Mouse (Mus musculus) cerebellum, adult 18-20 months (tissue): ENCODE data around the gene Ndufa11.
A peak's percentile ranks its signal among the peaks of the same experiment; 100 is the strongest.

Source experiments
- DNase-seq, 2 experiments: peaks; one replicate each; pipeline ENCODE4 v3.0.0; 2021

The Ndufa11 gene

DNA sequence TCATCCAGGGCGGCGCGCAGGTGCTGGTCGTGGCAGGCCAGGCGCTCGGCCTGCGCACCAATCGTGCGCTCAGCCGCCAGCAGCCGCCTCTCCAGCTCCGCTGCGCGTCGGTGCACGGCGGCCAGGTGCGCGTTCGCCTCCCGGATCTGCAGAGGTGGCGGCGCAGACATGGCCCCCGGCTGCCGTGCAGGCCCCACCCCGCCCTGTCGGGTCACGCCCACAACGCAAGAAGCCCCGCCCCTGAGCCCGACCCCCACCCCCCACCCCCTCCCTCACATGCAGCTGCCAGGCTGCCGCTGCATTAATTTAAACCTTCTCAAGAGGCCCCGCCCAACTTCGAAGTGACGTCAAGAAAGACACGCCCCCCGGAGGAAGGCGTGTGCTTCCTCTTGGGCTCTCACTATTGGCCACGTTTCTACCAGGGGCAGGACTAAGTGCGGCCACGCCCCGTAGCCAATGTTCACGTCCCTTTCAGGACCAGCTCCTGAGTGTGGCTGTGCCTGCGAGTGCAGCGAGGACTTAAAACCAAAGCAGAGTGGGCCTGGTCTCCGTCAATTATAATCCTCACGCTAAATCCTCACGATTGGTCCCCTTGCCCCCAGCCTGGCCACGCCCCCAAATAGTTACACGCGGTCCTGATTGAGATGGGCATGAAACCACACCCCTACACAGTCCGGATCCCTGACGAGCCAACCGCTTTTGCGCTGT lies 758 bp upstream of the Ndufa11 start:
- peak; percentile 93 to 95 for DNase-seq

DNA sequence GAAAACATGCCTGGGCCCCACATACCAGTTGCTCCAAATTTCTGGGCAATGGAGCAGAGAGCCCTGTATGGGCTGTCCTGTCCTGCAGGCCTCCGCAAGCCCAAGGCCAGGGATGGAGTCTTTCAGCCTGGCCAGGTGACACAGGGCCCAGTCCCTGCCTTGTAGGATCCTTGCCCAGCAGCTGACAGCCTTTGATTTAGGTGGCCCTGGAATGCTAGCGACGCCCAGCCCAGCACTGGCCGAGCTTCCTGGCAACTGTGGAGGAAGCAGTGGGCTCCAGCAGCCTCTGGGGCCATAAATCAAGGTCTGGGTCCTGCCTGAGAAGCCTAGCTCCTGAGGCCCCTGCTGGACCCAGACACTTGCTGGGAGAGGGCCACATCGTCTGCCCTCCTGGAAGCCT lies 4.9 kb downstream of the Ndufa11 start:
- DNase-seq, result no peak

DNA sequence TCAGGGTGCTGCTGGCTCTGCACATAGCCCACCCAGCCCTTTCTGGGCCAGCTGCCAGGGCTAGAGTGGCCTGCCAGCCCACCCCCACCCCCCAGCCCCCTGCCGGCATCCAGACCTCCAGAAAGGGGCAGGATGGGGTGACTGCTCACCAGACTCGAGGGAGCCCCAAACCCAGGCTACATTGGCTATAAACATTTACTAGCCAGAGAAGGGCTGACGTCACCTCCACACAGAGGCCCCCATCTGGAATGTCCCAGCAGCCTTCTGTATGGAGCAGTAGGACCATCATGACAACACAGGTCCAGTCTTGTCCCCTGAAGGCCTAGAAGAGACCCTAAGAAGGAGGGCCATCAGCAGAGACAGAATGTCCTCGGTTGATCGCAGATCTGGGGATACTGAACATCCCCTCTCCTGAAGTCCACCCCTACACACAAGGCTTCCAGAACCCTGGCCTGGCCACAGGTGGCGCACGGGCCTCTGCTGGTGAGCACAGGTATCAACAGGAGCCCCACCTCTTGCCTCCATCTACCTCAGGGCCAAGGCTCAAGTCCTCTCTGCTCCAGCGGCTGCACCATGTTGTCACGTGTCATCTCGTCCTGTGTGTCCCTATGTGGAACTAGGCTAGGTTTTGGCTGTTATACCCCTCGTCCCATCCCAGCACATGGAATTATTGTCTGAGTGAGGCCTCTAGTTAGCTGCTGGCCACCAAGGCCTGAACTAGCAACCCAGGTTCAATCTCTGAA lies 6.0 kb downstream of the Ndufa11 start:
- DNase-seq, result no peak

DNA sequence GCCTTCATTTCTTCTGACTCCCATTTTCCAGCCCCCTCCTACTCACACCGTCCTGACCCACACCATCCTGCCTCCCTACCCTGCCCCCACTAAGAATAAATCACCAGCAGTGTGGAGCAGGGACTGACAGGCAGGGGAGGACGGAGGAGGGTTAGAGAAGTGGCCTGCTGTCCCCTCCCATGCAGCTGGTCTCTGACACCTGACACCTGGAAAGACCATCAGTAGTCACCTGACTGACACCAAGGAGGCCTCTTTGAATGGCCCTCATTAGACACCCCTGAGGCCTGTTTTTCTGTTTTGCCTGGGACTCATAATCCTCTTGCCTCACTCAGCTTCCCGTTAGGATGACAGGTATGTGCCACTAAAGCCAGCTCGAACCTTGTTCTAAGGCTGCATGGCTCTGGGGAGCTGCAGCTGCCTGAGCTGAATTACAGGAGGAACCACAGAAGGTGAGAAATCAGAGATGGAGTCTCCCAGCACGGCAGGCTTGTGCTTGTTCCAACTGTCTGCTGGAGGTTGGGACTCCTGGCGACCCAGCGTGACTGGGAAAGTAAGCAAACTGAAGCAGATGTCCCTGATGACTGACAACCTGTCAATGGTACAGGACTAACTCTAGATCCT lies 9.6 kb downstream of the Ndufa11 start:
- peak in 1 of 2 experiments; percentile 15 for DNase-seq

DNA sequence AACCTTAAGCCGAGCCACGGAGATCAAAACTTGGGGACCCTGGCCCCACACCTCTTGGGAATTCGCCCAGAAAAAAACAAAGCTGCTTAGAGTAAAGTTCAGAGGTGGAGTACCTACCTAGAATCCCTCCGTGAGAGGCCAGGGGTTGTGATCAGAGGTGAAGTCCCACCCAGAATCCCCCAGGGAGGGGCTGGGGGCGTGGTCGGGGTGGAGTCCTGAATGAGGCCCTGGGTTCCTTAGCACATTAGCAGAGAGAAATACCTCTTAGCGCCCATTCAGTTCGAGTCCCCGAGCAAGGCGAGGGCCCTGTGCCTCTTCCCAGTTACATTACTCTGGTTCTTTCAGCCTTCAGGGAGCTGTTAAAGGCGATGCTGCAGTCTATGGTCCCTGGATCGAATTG lies 10.1 kb downstream of the Ndufa11 start:
- DNase-seq, result no peak

DNA sequence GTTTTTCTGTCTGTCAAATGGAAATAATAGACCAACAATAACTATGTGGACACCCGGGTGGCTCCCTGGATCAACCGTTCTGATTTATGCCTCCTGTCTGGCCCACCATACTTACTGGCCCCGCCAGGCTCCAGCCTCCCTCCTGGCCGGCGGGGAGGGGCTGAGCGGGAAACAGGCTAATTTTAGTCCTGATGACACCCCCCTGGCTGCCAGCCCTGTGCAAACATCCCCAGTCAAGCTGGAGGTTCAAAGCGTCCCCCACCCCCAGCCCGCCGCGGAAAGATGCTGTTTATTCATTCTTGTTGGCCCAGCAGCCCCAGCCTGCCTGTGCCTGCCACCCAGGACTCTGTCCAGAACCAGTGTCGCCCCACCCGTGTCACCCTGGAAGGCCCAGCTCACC lies 10.6 kb downstream of the Ndufa11 start:
- peak in 1 of 2 experiments; percentile 9 for DNase-seq

DNA sequence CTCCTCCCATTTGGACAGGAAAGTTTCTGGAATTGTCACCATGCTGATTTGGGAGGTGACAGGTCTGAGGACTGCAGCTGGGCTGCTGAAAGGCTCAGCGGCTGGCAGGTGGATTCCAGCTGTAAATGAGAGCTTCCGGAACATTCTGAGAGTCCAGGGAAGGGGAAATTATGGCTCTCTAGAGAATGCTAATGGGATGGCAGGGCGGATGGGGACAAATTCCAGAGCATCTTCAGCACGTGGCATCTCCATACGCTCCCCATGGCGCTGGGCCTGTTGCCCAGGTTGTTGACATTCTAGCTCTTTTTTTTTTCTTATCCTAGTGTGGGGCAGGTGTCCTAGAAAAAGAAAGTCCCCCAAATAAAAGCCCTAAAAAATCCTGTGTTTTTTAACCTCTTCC lies 11.6 kb downstream of the Ndufa11 start:
- DNase-seq, result peak; percentile 40 to 57

DNA sequence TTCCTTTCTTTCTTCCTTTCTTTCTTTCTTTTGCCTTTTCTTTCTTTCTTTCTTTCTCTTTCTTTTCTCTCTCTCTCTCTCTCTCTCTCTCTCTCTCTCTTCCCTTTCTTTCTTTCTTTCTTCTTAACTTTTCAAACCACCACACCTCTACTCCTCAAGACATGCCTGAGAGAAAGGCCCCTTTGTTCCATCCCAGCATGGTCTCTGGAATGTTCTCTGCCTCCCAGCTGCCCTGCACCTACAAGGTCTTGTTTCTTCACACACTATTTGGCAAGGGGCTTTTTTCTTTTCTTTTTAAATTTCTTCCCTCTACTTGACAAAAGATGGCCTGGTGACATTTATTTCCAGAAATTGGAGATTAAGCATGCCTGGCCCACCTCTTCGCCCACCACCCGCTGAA lies 12.1 kb downstream of the Ndufa11 start:
- DNase-seq, result no peak

DNA sequence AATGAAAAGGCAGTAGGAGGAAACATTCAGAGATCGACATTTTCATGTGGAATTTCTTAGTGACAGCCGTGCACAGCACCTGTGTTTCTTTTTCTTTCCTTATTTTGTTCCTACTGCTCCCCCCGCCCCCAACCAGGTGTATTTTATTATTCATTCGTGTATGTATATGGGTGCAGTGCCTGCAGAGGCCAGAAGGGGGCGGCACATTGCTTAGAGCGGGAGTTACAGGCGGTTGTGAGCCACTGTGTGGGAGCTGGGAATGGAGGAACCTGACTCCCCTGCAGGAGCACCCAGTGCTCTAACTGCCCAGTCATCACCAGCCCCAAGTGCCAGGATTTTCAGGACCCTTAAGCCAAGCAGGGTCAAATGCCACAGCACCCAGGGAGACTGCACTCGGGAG lies 19.0 kb downstream of the Ndufa11 start:
- no peak for DNase-seq

DNA sequence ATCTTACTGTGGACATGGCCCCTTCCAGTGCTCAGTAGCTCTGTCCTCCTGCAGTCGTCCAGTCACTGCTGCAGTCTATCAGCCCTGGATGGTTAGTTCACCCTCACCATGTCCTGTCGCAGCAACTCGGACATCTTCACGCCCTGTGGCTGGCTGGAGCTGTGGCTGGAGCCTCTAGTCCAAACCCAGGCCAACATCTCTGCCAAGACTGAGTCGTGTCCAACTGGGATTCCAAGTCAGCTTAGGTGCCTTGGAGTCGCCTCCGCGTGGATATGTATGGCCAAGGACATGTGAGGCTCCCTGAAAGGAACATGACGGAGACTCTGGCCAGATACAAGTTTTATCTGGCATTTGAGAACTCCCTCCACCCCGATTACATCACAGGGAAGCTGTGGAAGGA lies 20.7 kb downstream of the Ndufa11 start:
- DNase-seq, result no peak

DNA sequence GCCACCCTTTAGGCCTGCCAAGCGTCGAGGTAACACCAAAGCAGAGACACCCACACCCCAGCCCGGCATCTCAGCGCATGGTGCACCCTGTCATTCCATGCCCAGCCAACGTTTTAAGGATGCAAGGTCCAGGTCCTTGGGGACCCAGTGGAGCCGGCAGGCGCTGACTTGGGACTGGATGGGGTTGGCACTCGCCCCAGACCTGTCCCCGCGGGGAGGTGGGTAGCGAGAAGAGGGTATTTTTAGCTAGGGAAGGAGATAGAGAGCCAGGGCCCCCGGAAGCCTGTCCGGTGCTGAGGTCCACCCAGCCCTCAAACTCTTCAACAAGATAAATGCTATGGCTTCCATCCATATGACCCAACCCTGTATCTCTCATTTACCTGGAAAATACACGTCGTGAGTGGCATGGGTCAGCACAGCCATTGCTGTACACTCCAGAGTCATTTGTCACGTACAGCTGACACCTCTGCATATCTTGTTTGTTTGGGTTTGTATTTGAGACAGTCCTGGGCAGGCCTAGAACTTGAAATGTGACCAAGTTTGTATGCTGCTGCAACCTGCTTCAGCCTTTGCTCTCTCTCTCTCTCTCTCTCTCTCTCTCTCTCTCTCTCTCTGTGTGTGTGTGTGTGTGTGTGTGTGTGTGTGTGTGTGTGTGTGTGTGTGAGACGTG lies 22.7 kb downstream of the Ndufa11 start:
- DNase-seq, result no peak

DNA sequence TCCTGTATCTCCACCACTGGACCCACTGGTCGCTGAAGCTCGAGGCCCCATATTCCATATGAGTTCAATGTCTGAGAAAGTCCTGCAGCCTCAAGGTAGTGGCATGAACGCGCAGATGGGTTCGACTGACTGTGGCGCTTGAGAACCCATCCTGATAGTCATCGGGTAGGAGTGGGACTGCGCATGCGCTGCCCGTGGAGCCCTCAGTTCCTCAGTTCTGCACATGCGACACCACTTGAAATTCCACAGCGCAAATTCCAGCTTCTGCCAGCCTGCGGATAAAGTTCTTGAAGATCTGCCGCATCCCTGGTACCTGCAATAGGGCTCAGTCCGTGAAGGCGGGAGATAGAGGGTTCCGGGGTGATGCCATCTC lies 23.2 kb downstream of the Ndufa11 start:
- DNase-seq, result no peak

DNA sequence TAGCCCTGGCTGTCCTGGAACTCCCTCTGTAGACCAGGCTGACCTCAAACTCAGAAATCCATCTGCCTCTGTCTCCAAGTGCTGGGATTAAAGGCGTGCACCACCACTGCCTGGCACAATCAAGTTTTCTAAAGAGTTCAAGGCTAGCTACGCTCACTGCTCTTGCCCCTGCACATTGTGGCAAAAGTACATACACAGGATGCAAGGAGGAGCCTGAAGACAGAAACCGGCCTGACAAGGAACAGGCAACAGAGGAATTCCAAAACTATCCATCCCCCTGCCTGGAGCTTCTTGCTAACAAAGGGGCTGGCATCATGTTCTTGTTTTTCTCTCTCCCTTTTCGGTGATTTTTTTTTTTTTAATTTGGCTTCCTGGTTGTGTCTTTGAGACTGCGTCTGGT lies 26.6 kb downstream of the Ndufa11 start:
- DNase-seq, result no peak

DNA sequence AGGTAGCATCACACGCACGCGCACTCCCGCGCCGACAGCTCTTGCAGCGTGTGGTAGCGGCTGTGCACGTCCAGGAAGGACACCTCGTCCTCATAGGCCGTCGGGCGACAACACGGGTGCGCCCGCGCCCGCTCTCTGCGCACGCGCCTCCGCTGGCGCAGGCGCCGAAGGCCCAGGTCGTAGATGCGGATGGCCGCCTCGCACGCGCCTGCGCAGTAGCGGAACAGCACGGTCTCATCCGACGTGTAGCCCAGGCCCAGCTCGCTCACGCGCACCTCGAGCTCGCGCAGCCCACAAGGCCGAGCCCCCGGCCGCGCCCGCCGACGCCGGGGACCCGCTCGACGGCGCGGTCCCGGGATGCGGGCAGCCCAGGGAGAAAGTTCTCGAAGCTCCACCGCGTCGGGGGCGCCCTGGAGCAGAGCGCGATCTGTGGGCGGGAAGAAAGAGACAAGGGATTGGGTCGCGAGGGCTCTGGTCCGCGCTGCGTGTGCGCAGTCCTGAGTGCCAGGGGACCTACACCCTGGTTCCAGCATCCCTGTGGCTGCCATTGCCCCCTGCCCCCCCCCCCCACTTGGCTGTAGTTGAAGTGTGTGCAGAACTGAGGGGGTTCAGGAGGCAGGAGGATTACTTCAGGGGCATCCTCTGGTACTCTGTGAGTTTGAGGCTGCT lies 34.0 kb downstream of the Ndufa11 start:
- DNase-seq, result no peak

DNA sequence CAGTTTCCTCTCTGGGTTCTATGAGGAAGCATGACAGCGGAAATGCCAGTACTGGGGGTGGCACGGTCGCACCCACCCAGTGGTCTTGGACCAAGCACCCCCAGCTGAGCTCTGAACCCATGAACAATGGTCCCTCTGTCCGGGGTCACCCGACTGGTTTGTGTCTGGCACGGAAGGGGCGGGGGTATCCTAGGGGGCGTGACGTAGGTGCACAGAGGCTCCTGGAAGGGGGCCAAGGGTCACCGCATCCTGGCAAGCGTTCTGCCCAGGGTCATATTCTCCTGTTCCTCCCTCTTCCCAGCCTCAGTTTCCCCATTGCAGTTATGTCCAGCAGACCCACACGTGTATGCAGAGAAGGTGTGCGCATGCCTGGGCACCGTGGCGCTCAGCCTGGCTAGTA lies 35.9 kb downstream of the Ndufa11 start:
- DNase-seq, result no peak

DNA sequence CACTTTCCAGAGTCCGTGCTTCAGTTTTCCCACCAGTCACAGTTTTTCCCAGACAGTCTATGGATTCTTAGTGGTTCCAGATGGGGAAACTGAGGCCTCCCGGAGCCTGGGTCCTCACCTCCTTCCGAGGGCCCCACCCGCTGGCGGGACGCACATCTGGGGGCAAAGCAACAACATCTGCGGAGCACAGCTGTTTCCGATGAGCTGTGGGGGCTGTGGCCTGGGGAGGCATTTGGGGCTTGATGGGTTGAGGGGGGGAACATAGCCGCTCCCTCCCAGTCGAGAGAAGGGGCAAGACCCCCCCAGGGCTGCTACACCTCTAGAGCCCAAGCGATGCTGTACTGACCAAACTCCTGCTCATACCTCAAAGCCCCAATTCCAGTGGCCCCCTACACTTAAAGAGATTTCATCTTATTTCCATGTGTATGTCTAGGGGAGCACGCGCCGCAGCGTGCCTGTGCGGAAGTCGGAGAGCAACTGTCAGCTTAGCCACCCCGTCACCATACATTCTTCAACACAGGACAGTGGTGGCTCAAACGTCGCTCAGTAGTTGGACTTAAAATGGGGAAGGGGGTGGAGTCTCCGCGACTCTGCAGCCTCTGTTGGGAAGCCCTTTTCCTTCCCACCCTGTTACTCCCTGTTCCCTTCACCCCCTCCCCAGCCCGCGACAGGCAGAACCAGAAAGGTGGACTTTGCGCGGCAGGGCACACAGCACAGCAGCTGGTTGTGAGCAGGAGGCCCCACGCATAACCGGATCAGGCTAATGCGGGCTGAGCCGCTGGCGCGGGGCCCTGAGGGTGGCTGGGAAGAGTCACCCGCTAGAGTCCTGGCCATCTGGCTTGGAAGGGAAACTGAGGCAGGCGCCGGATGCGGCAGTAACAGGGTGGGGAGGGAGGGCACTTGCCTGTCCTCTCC lies 37.0 kb downstream of the Ndufa11 start:
- no peak for DNase-seq

DNA sequence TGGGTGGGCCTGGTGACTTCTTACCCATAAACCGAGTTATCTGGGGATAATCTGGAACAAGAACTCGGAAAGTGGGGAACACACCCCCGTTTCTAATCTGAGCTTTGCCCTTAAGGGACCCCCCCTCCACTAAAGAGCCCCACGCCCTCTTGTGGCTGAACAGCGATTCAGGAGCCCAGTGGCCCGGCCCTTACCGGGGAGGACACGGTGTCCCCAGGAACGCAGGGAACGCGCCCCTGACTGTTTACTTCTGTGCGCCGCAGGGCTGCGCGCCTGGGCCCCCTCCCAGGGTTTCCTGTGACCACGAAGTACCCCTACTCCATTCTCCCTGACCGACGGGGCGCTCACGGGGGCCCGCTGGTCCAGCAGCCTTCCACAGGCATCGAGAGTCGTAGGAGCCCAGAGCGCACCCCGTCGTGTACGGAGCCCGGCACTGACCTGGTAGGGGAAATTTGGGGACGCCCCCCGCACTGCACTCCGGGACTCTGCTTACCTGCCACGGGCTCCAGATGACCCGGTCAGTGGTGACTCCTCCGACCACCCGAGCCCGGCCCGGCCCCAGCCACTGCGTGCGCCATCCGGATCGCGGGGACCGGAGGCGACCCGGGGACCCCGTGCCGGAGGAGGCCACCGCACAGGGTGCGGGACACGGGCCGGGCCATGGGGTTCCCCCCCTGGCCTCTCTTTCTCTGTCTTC lies 39.3 kb downstream of the Ndufa11 start:
- DNase-seq, result no peak

DNA sequence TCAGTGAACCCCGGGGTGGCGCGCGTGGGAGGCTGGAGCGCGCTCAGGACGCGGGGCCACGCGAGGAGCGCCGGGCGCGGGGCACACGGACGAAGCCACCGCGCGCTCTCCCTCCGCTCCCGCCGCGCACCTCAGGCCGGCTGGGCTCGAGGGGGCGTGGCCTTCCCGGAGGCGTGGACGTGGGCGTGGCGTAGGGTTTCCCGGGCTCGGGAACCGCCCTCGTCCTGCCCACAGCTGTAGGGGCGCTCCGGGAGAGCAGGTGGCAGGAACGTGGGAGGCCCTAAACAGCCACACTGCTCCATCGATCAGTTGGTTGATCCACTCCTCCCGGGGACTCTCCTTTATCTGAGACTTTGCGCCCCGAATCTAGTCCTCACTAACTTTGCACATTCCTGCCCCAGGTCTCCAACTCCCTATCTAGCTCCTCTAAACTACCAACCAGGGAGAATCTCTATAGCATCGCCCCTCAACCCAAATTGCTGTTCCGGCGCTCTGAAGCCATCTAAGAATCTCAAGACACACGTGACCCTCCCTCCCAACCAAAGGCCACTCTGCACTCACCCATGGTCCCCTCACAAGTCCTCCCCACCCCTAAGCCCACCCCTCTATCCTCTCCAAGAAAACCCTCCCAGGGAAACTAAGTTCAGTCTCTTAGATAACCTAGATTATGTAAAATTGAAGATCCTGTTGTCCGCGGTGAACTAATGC lies 40.0 kb downstream of the Ndufa11 start, which contains the start of gene Nrtn:
Nrtn (minus strand) TSS at position 115 of the 708 bp plus-strand sequence.
- DNase-seq, result peak; percentile 48 to 61

DNA sequence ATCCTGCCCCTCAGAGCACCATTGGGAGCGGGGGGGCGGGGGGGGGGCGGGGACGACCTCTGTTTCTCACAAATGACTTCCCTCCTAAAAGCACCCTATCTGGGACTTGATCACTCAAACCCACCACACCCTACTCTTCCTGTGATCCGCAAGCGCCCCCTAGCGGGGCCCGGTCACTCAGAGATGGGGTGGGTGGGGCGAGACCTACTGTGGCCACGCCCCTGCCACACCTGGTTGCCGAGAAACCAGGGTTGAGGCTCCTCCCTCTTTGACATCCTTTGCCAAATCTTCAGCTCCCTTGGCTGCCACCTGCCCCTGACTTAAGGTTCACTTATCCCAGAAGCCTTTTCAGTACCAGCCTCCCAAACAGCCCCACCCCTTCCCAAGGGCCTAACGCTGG lies 40.6 kb downstream of the Ndufa11 start:
- peak; percentile 52 to 68 for DNase-seq

DNA sequence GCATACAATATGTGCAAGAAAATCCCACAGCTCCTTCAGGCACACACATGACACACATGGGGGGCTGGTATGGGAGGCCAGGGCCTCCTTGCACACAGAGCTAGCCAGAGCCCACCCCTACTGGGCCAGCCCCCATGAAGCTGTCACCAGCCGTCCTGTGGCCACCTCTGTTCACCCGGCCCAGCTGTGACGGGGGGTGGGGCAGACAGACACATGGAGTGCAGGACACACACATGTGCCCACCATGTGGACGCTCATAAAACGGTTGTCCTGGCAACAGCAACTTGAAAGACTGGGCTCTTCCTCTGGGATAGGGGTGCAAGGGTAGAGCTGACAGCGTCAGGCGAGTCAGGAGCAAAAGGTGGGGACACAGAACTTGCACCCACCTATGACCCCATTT lies 41.7 kb downstream of the Ndufa11 start:
- DNase-seq, result no peak

DNA sequence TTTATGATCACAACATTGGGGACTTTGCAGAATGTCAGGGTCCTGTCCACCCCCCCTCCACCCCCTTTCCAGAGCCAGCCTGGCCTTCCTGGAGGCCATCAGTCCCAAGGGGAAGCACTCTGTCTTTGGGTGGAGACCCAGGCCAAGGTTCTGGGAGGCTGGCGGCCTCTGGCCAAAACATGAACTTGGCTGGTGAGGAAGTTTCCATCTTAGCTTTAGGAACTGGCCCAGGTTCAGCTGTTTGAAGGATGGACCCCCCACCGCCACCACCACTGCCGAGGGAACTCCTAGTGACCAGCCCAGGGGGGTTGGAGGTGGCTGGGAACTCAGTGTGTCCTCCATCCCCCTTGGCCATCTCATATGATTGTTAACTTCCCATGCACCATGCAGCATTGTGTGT lies 43.5 kb downstream of the Ndufa11 start:
- DNase-seq, result peak in 1 of 2 experiments; percentile 34
